ENCODE assay signal across 15 mouse cellular contexts in the genomic region with DNA sequence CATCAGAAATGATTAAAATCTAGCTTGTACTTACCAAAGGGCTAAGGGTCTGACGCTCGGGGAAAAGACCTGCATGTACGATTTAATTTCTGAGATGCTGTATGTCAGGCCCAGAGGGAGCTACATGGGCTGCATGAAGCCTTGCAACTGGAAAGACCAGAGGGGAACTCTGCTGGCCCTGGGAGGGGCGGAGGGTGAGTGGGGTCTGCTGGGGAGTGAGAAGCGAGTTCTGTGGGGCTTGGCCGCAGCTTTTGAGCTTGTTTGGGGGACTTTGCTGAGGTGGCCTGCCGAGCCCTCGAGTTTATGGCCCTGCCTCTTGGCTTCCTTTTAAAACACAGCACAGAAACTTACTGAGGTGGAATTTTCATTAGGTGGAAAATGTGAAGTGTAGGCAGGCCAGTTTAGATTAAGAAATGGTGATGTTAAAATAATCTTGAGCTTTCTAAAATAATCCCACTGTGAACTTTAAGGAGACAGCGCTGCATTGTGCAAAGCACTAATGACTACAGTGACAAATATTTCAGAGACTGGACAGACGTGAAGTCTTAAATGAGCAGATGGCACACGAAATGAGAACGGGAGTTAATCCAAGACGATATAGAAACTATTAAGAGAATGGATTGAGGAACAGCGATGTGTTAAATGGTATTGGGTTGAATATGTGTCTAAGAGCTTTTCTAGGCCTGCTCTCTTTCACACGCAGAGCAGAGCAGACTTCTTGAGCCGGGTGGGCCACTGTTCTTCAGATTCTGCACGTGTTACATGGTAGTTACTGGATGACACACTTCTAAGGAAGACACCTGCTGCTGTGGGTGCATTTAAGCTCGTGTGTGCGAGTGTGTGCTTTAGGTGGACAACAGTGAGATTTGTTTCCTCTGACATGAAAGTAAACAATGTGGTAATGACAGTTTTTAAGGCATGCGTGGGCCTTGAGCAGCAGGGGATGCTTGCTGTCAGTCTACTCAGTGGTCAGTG. TPM values are rescaled to one million over a fixed set of nuclear protein-coding genes. Genes with fewer than 3 reads are reported as not detected.
A peak's percentile ranks its signal among the peaks of the same experiment; 100 is the strongest.
DNase-seq lines count a peak whose midpoint lies in the region; ATAC-seq lines count a peak whose summit lies in the region.
"Had no signal": no experiment of that assay in that cellular context is flagged by ENCODE, and none has a peak within 500 bp of the region (broad histone marks: within the 10 kb centered on the region; RNA-seq: fewer than 3 reads in every experiment).

No protein-coding gene starts in this region.

- peak overlapping the region; percentile 52; the same call in 1 of the 2 replicates for H3K27ac ChIP-seq in forebrain, embryonic 14.5 days (ENCODE audit: low read depth, low read length)
- H3K27ac ChIP-seq in forebrain, embryonic 11.5 days (ENCODE audit: low read depth, low read length) = no peak overlapping the region
- no peak overlapping the region for H3K27ac ChIP-seq in liver, embryonic 13.5 days
- peak overlapping the region; percentile 39; the same call in 1 of the 2 replicates for H3K27ac ChIP-seq in limb, embryonic 13.5 days
- H3K27ac ChIP-seq: embryonic facial prominence, embryonic 13.5 days; left cerebral cortex, adult 2 months; liver, embryonic 15.5 days had no signal

- 46% methylated on average over 20 of the region's 20 CpGs for WGBS in forebrain, embryonic 14.5 days
- 63% methylated on average over 20 of the region's 20 CpGs for WGBS in forebrain, embryonic 11.5 days
- WGBS in liver, embryonic 13.5 days (ENCODE audit: insufficient replicate concordance) = 79% methylated on average over 20 of the region's 20 CpGs
- 51% methylated on average over 20 of the region's 20 CpGs for WGBS in limb, embryonic 13.5 days

- H3K4me1 ChIP-seq in forebrain, embryonic 14.5 days (ENCODE audit: control insufficient read depth, insufficient read depth, low read length) = peaks cover 57% of the 10 kb centered on the region
- H3K4me1 ChIP-seq in forebrain, embryonic 11.5 days (replicated peaks; ENCODE audit: control insufficient read depth, insufficient read depth, low read length) = peaks cover 22% of the 10 kb centered on the region
- peaks cover 90% of the 10 kb centered on the region for H3K4me1 ChIP-seq in liver, embryonic 13.5 days (replicated peaks)
- H3K4me1 ChIP-seq in limb, embryonic 13.5 days = peaks cover 94% of the 10 kb centered on the region

- H3K9me3 ChIP-seq in forebrain, embryonic 14.5 days (replicated peaks; ENCODE audit: control insufficient read depth, low read length) = no peaks in the 10 kb centered on the region
- H3K9me3 ChIP-seq in forebrain, embryonic 11.5 days (ENCODE audit: control insufficient read depth, low read length) = no peaks in the 10 kb centered on the region
- no peaks in the 10 kb centered on the region for H3K9me3 ChIP-seq in liver, embryonic 13.5 days (replicated peaks)
- no peaks in the 10 kb centered on the region for H3K9me3 ChIP-seq in limb, embryonic 13.5 days
- H3K9me3 ChIP-seq: embryonic facial prominence, embryonic 13.5 days; liver, embryonic 15.5 days had no signal

- no peaks in the 10 kb centered on the region for H3K27me3 ChIP-seq in forebrain, embryonic 14.5 days (replicated peaks; ENCODE audit: control insufficient read depth, insufficient read depth, low read length)
- no peaks in the 10 kb centered on the region for H3K27me3 ChIP-seq in forebrain, embryonic 11.5 days (ENCODE audit: control insufficient read depth, insufficient read depth, low read length)
- H3K27me3 ChIP-seq in liver, embryonic 13.5 days = no peaks in the 10 kb centered on the region
- no peaks in the 10 kb centered on the region for H3K27me3 ChIP-seq in limb, embryonic 13.5 days
- H3K27me3 ChIP-seq: embryonic facial prominence, embryonic 13.5 days; liver, embryonic 15.5 days had no signal

- ATAC-seq in forebrain, embryonic 14.5 days = 0 out of 2 replicates have a peak, but pooled peaks have one; percentile 20
- ATAC-seq in forebrain, embryonic 11.5 days (replicated peaks; ENCODE audit: low FRiP score) = no peak
- no peak for ATAC-seq in liver, embryonic 13.5 days (ENCODE audit: low read depth)
- no peak for ATAC-seq in limb, embryonic 13.5 days (ENCODE audit: low FRiP score, low read depth)
- ATAC-seq: hindbrain, embryonic 16.5 days had no signal

- peak; percentile 61 for DNase-seq in forebrain, embryonic 14.5 days (ENCODE audit: low spot score)
- DNase-seq in forebrain, embryonic 11.5 days (ENCODE audit: low spot score) = no peak
- DNase-seq in liver, embryonic 13.5 days = no peak
- DNase-seq in liver = no peak
- DNase-seq in thymus, postnatal 14 days = peak; percentile 63
- no peak for DNase-seq in right cerebral cortex, postnatal 4 days
- no peak for DNase-seq in ovary, postnatal 10 days (ENCODE audit: low spot score)
- DNase-seq: adrenal gland, adult 8-10 months; lung, postnatal 36 days; right cerebral cortex, postnatal 25 days had no signal

- H3K4me3 ChIP-seq in forebrain, embryonic 14.5 days (ENCODE audit: low read depth, low read length) = no peak overlapping the region
- H3K4me3 ChIP-seq in forebrain, embryonic 11.5 days (ENCODE audit: low read depth, low read length) = no peak overlapping the region
- H3K4me3 ChIP-seq in liver, embryonic 13.5 days (replicated peaks) = no peak overlapping the region
- no peak overlapping the region for H3K4me3 ChIP-seq in limb, embryonic 13.5 days
- H3K4me3 ChIP-seq: embryonic facial prominence, embryonic 13.5 days; left cerebral cortex, adult 2 months; liver, embryonic 15.5 days had no signal

- no peak overlapping the region; the same call in 1 of the 2 replicates for H3K4me2 ChIP-seq in forebrain, embryonic 14.5 days (ENCODE audit: low read length)
- no peak overlapping the region for H3K4me2 ChIP-seq in forebrain, embryonic 11.5 days (ENCODE audit: low read depth, low read length, severe bottlenecking)
- H3K4me2 ChIP-seq in liver, embryonic 13.5 days = no peak overlapping the region
- 0 out of 2 replicates have a peak overlapping the region, but pooled peaks have one; percentile 23 for H3K4me2 ChIP-seq in limb, embryonic 13.5 days (replicated peaks)
- H3K4me2 ChIP-seq: embryonic facial prominence, embryonic 13.5 days; liver, embryonic 15.5 days had no signal

- no peaks in the 10 kb centered on the region for H3K36me3 ChIP-seq in forebrain, embryonic 14.5 days (ENCODE audit: control insufficient read depth, insufficient read depth, low read length)
- H3K36me3 ChIP-seq in forebrain, embryonic 11.5 days (ENCODE audit: control insufficient read depth, insufficient read depth, low read length) = no peaks in the 10 kb centered on the region
- no peaks in the 10 kb centered on the region for H3K36me3 ChIP-seq in liver, embryonic 13.5 days
- no peaks in the 10 kb centered on the region for H3K36me3 ChIP-seq in limb, embryonic 13.5 days
- H3K36me3 ChIP-seq: embryonic facial prominence, embryonic 13.5 days had no signal

- no peak overlapping the region for H3K9ac ChIP-seq in forebrain, embryonic 14.5 days (ENCODE audit: low read length)
- H3K9ac ChIP-seq in forebrain, embryonic 11.5 days (ENCODE audit: low read length) = no peak overlapping the region
- H3K9ac ChIP-seq in liver, embryonic 13.5 days = peak overlapping the region; percentile 30; the same call in 1 of the 2 replicates
- no peak overlapping the region for H3K9ac ChIP-seq in limb, embryonic 13.5 days
- H3K9ac ChIP-seq: embryonic facial prominence, embryonic 13.5 days; liver, embryonic 15.5 days had no signal

RNA-seq across cellular contexts. Expression of a gene that starts 9.4 kb away (rescaled TPM):
- polyA plus RNA-seq in forebrain, embryonic 14.5 days (2014; fragmentation: Nextera tagmentation; extraction: Ambion mirVana) = 14.6 and 18.9 TPM in 2 replicates
- 15.1 and 15.5 TPM in 2 replicates for polyA plus RNA-seq in forebrain, embryonic 11.5 days (2014; fragmentation: Nextera tagmentation; extraction: Ambion mirVana)
- polyA plus RNA-seq in liver, embryonic 13.5 days (2015; fragmentation: Nextera tagmentation; extraction: Ambion mirVana) = 10.1 and 10.2 TPM in 2 replicates
- polyA plus RNA-seq in limb, embryonic 13.5 days (2015; fragmentation: Nextera tagmentation; extraction: Ambion mirVana) = 18.6 and 19.1 TPM in 2 replicates

Comparison
In these comparisons a context has a peak if more than half of its experiments do, and no peak if none do; other contexts are left out.
1. DNase-seq: peak in forebrain, embryonic 14.5 days (single experiment) and thymus, postnatal 14 days (single experiment); none in forebrain, embryonic 11.5 days (single experiment), liver, embryonic 13.5 days (single experiment), liver (single experiment), right cerebral cortex, postnatal 4 days (single experiment) and ovary, postnatal 10 days (single experiment).
2. H3K27ac ChIP-seq: peak in forebrain, embryonic 14.5 days (single experiment) and limb, embryonic 13.5 days (single experiment); none in forebrain, embryonic 11.5 days (single experiment) and liver, embryonic 13.5 days (single experiment).